Mouse (Mus musculus) small intestine, adult 2 months (tissue): ENCODE data around the gene Cdc42ep1. TPM values are rescaled to one million over a fixed set of nuclear protein-coding genes. Genes with fewer than 3 reads are reported as not detected.

Source experiments
- H3K27ac ChIP-seq: fragments of 200-500 bp; 2 replicates; pipeline ENCODE4 v1.5.1; 2012; ENCODE audit warnings: low read depth, low read length, control low read depth, inconsistent platforms; ENCODE audit not compliant: insufficient read depth
- H3K27me3 ChIP-seq: fragments of 200-500 bp; 2 replicates; pipeline ENCODE4 v1.6.1; 2012; ENCODE audit warnings: mild to moderate bottlenecking, moderate library complexity, low read length, inconsistent platforms; ENCODE audit not compliant: control insufficient read depth, insufficient read depth
- H3K36me3 ChIP-seq: fragments of 200-500 bp; 2 replicates; pipeline ENCODE4 v1.6.1; 2012; ENCODE audit warnings: mild to moderate bottlenecking, low read length, control low read depth, inconsistent platforms; ENCODE audit not compliant: control insufficient read depth, insufficient read depth
- H3K4me1 ChIP-seq: fragments of 200-500 bp; 2 replicates; pipeline ENCODE4 v1.6.1; 2012; ENCODE audit warnings: low read length, inconsistent platforms, mixed read lengths; ENCODE audit not compliant: control insufficient read depth, insufficient read depth, insufficient read length
- H3K4me3 ChIP-seq: fragments of 200-500 bp; 2 replicates; pipeline ENCODE4 v1.5.1; 2012; ENCODE audit warnings: low read depth, mild to moderate bottlenecking, control low read depth, inconsistent platforms, low read length, moderate library complexity
- CTCF ChIP-seq: fragments of 200-500 bp; IDR thresholded peaks from 2 replicates; pipeline ENCODE4 v1.5.1; 2012; ENCODE audit warnings: low read depth, mild to moderate bottlenecking, control low read depth, inconsistent platforms, low read length, moderate library complexity, mixed read lengths; ENCODE audit not compliant: insufficient replicate concordance, insufficient read length; ENCODE audit errors: extremely low read depth
- POLR2A ChIP-seq: fragments of 200-500 bp; IDR thresholded peaks from 2 replicates; pipeline ENCODE4 v1.6.1; 2012; ENCODE audit warnings: low read depth, mild to moderate bottlenecking, control low read depth, inconsistent platforms, low read length, moderate library complexity
- WGBS: fragments of 180-500 bp; shearing (Covaris S2); methylation state at CpG from one replicate; pipeline ENCODE4 v1.1.7; 2018; 5-methylcytosine and 5-hydroxymethylcytosine counted together
- polyA plus RNA-seq: library from polyadenylated mRNA; depleted of rRNA; stranded (reverse); fragments of >200 nt; gene quantifications from 2 replicates; pipeline ENCODE4 v1.2.3, GENCODE M21; 2012

Cdc42ep1 gene
- polyA plus RNA-seq, 1 experiment = 18.9 TPM

DNA sequence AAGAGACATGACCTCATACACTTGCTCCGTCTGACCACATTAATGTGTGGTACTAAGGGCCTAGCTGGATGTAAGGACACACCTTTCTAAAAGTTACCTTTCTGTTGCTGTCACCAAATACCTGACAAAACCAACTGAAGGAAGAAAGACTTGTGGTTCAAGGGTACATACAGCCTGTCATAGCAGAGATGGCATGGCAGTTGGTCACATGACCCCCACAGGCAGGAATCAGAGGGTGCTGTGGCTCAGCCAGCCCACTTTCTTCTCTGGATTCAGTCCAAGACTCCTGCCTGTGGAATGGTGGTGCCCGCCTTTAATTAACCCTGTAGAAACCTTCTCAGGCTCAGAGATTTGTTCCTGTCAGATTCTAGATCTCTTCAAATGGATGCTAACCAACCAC lies 20.7 kb downstream of the Cdc42ep1 start:
- no peak for TF ChIP-seq CTCF
- TF ChIP-seq POLR2A = no peak
- Histone ChIP-seq H3K36me3 (no peaks in the 10 kb centered on the region), H3K4me3 (no peak overlapping the region), H3K27me3 (no peaks in the 10 kb centered on the region), H3K27ac (0 out of 2 replicates have a peak overlapping the region, but pooled peaks have one; percentile 38), H3K4me1 (peaks cover 30% of the 10 kb centered on the region)
- 46% methylated on average over 2 of the region's 2 CpGs for WGBS

DNA sequence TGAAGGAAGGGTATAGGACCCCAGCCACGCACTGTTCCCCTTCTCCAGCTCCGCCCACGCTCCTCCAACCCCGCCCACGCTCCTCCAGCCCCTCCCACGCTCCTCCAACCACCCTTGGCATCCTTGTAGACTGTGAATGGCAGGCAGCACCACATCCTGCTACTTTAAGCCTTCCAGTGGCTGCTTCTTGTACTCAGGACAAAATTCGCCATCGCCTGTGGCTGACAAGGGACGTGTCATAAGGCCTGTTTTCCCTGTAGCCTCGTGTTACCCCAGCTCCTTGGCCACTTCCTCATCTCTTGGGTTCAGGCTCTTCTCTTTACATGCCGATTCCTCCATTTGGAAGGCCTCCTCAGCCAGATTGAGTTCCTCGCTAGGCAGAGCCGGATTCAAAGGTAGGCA lies 21.4 kb downstream of the Cdc42ep1 start:
- Histone ChIP-seq H3K27me3 (no peaks in the 10 kb centered on the region), H3K4me1 (peaks cover 30% of the 10 kb centered on the region), H3K36me3 (no peaks in the 10 kb centered on the region), H3K27ac (peak overlapping the region; percentile 38; the same call in 1 of the 2 replicates), H3K4me3 (peak overlapping the region; percentile 34)
- TF ChIP-seq POLR2A (no peak), CTCF (no peak)
- 37% methylated on average over 13 of the region's 13 CpGs for WGBS

DNA sequence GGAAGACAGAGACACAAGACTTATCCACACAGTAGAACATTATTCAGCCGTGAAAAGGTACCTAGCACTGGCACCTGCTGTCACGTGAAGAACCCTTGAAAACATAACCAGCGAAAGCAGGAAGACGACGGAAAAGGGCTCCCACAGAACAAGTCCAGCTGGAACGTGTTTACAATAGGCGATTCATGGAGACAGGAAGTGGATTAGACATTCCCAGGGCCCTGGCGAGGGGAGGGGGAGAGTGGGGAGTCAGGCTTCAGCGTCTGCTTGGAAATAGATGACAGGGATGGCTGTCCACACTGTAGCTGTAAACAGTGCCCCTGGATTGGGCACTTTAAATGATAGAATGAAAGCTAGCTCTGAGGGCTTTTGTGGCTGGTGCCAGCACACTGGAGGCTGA lies 26.0 kb downstream of the Cdc42ep1 start:
- 9% methylated on average over 9 of the region's 9 CpGs for WGBS
- Histone ChIP-seq H3K27me3 (no peaks in the 10 kb centered on the region), H3K4me1 (peaks cover 23% of the 10 kb centered on the region), H3K27ac (peak overlapping the region; percentile 77), H3K36me3 (no peaks in the 10 kb centered on the region), H3K4me3 (no peak overlapping the region)
- TF ChIP-seq CTCF (no peak), POLR2A (no peak)

DNA sequence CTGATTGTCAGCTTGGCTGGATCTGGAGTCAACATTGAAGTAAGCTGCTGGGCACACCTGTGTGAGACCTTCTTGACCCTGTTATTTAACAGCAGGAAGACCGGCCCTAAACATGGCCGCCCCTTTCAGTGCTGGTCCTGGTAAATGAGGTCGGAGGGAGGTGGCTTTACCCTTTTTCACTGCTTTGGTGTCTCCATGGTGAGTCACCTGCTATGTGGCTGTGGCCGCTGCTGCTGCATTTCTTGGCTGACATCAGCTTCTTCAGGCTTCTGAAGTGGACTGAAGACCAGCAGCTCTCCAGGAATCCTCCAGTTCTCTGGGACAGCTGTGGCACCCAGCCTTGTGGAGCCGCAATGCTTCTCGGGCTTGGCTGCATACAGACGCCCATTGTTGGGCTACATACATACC lies 26.4 kb downstream of the Cdc42ep1 start:
- H3K4me3 ChIP-seq = no peak overlapping the region
- peak overlapping the region; percentile 77 for H3K27ac ChIP-seq
- H3K36me3 ChIP-seq = no peaks in the 10 kb centered on the region
- no peak for TF ChIP-seq POLR2A
- no peak for TF ChIP-seq CTCF
- peaks cover 19% of the 10 kb centered on the region for H3K4me1 ChIP-seq
- no peaks in the 10 kb centered on the region for H3K27me3 ChIP-seq
- WGBS = 25% methylated on average over 7 of the region's 7 CpGs

DNA sequence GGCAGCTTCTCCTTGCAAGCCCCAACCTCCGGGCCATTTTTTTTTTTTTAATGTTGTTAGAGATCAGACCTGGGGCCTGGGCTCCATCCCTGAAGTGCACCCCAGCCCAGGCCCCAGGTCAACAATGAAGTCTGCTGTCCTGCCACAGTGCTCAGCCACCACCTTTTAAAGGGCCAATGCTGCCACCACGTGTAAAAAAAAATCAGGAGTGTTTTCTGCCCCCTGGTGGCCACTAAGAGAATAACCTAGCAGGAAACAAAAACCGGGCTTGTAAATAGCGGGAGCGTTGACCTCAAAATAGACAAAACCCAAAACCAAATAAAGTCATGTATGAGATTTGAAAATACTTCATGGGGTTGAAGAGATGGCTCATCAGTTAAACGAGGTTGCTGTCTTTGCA lies 27.4 kb downstream of the Cdc42ep1 start:
- Histone ChIP-seq H3K27me3 (no peaks in the 10 kb centered on the region), H3K27ac (no peak overlapping the region), H3K4me1 (peaks cover 13% of the 10 kb centered on the region), H3K4me3 (no peak overlapping the region), H3K36me3 (no peaks in the 10 kb centered on the region)
- 4% methylated on average over 6 of the region's 6 CpGs for WGBS
- TF ChIP-seq CTCF (peak; percentile 72; the same call in 1 of the 2 replicates), POLR2A (no peak)

DNA sequence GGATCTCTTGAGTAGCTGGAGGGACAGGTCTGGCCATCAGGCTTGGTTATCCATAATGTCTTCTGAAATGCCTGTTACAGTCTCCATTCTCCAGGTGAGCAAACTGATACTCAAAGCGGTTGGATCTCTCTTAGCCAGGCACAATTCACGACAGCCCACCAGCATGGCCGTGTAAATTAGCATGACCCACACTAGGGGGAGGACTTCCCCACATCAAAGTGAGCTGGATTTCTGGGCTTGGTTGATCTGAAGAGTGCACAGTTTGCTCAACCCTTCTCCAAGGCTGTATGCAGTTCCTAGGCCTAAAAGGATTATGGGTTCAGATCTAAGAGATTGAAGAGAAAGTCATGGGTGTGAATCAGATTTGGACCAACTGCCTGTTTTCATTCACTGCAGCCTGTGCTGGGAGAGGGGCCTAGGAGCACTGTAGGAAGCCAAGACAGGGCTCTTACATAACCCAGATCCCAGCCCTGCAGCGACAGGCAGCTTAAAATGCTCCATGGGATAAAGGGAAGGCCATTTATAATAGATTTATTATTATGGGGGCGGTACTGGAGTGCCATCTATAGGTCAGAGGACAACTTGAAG lies 29.7 kb downstream of the Cdc42ep1 start:
- Histone ChIP-seq H3K27ac (no peak overlapping the region), H3K36me3 (no peaks in the 10 kb centered on the region), H3K27me3 (no peaks in the 10 kb centered on the region), H3K4me3 (no peak overlapping the region), H3K4me1 (peaks cover 20% of the 10 kb centered on the region)
- TF ChIP-seq POLR2A (no peak), CTCF (peak; percentile 2; the same call in 1 of the 2 replicates)
- 57% methylated on average over 5 of the region's 5 CpGs for WGBS

DNA sequence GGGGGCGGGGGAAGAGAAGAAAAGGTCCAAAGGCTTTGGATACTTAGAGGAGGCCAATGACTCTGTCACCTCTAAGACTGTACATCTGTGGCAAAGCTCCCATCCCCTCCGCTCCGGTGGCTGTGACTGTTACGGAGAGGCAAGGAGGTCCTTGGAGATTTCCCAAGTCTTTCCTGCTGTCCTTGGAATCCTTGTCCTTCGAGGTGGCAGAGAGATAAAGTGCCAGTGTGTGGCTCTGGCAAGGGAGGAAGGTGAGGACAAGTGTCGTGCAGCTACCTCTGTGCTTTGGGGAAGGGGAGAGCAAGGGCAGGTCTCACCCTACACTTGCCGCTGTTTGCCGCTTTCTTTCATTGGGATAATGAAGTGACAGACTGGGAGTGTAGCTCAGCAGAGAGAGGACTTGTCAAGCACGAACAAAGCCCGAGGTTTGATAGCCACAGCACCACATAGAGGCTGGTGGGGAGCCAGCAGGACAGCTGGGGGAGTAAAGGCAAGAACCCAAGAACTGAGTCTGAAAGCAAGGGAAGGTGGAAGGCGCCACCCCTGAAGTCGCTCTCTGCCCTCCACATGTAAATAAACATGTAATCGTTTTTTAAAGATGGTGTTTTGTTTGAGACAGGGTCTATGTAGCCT lies 31.5 kb downstream of the Cdc42ep1 start:
- peaks cover 12% of the 10 kb centered on the region for H3K4me1 ChIP-seq
- 72% methylated on average over 13 of the region's 13 CpGs for WGBS
- no peak overlapping the region for H3K4me3 ChIP-seq
- TF ChIP-seq POLR2A (no peak), CTCF (no peak)
- no peak overlapping the region for H3K27ac ChIP-seq
- no peaks in the 10 kb centered on the region for H3K27me3 ChIP-seq
- no peaks in the 10 kb centered on the region for H3K36me3 ChIP-seq

DNA sequence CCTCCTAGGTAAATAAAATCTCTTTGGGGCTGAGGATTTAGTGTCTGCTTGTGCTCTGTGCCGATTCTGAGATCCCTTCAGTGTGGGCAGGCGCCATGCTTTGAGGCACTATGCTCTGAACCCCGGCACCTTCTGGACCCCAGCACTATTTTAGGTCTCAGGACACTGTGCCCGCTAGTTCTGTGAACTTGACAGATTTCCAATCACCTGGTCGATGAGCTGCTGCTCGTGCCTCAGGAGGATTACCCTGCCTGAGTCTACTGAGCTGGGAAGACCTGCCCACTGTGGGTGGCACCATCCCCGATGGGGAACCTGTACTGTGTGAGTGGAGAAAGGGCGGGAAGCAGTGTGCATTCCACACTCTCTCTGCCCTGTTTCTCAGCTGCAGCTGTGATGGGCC lies 32.6 kb downstream of the Cdc42ep1 start:
- Histone ChIP-seq H3K27me3 (no peaks in the 10 kb centered on the region), H3K27ac (no peak overlapping the region), H3K4me1 (peaks cover 17% of the 10 kb centered on the region), H3K4me3 (no peak overlapping the region), H3K36me3 (no peaks in the 10 kb centered on the region)
- WGBS = 71% methylated on average over 8 of the region's 8 CpGs
- TF ChIP-seq CTCF = no peak
- TF ChIP-seq POLR2A = no peak
